Mouse (Mus musculus) testis, adult 2 months (tissue): Measurements from ENCODE around the gene Vmn1r56. TPM values are rescaled to one million over a fixed set of nuclear protein-coding genes. Genes with fewer than 3 reads are reported as not detected.
"Not testable (repeated sequence)": the region's sequence is repeated elsewhere in the genome, so short reads cannot be mapped to it uniquely, and the experiment has no call there.

Experiments used
- H3K27ac ChIP-seq: fragments of 200-500 bp; 2 replicates; pipeline ENCODE4 v1.5.1; 2012; ENCODE audit warnings: low read depth, low read length; ENCODE audit not compliant: control insufficient read depth, insufficient read depth
- H3K27me3 ChIP-seq: fragments of 200-500 bp; 2 replicates; pipeline ENCODE4 v1.6.1; 2012; ENCODE audit warnings: mild to moderate bottlenecking, low read length, moderate library complexity; ENCODE audit not compliant: control insufficient read depth, insufficient read depth
- H3K36me3 ChIP-seq: fragments of 200-500 bp; 2 replicates; pipeline ENCODE4 v1.6.1; 2012; ENCODE audit warnings: mild to moderate bottlenecking, low read length; ENCODE audit not compliant: control insufficient read depth, insufficient read depth
- H3K4me1 ChIP-seq: fragments of 200-500 bp; 2 replicates; pipeline ENCODE4 v1.6.1; 2012; ENCODE audit warnings: low read length; ENCODE audit not compliant: control insufficient read depth, insufficient read depth
- H3K4me3 ChIP-seq: fragments of 200-500 bp; 2 replicates; pipeline ENCODE4 v1.5.1; 2012; ENCODE audit warnings: low read depth, mild to moderate bottlenecking, low read length, moderate library complexity, mixed read lengths; ENCODE audit not compliant: control insufficient read depth
- polyA plus RNA-seq: library from polyadenylated mRNA; depleted of rRNA; stranded (reverse); fragments of >200 nt; gene quantifications from 2 replicates; pipeline ENCODE4 v1.2.3, GENCODE M21; 2012; rRNA removed

Vmn1r56 gene
- not detected in 2 replicates for polyA plus RNA-seq

DNA sequence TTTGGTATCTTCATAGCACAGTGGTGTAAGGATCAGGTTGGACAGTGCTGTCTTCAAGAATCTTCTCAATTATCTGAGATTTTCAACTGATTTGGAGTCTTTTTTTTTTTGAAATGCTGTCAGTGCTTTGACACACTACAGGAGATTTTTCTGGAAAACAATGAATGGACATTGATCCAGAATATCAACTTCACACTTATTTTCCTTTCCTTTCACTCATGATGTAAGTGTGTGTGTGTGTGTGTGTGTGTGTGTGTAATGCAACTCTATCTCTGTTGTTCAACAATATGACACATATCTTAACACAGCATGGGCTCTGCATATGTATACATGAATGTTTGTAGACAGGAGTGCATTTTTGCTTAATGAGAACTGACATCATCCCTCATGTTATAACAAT is at the start of gene Vmn1r56:
Gene Vmn1r56, minus strand, starts transcription at position 101 of the 400 bp plus-strand sequence.
- not testable (repeated sequence) for H3K27me3 ChIP-seq, H3K36me3 ChIP-seq, H3K27ac ChIP-seq, H3K4me1 ChIP-seq, H3K4me3 ChIP-seq

- H3K4me1 ChIP-seq, H3K27ac ChIP-seq, H3K27me3 ChIP-seq, H3K36me3 ChIP-seq, H3K4me3 ChIP-seq: not testable (repeated sequence)
Measured at GRCm38 (mm10) chr7:5218193-5218592, 21.6 kb upstream of the Vmn1r56 start, which contains the start of gene Vmn1r57. Vmn1r57 (plus strand) TSS chr7:5218493.

DNA sequence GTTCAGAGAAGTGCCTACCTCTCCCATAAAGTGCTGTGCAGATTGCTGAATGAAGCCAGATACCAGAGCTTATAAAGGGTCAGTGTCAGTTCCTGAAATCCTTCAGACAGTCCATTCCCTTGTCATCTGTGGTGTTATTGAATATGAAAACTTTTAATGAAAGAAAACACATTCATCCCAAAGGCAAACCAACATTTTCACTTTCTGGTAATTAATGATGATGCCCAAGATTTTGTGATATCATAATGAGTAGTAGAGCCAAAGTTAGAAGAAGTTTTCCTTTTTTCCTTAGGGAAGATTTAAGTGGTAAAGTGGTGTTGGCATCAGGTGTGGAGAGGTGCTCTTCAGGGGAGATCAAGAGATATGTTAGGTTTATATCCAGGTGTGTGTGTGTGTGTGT is 47.0 kb downstream of the Vmn1r56 start, which contains the start of gene Vmn1r55:
Gene Vmn1r55, minus strand, starts transcription at position 101 of the 400 bp plus-strand sequence.
- not testable (repeated sequence) for H3K27ac ChIP-seq, H3K4me3 ChIP-seq, H3K27me3 ChIP-seq, H3K36me3 ChIP-seq, H3K4me1 ChIP-seq

Other genes with a start within 250 kb of the Vmn1r56 start
- 0.04 and 0.17 TPM in 2 replicates for gene Sbk2, start 232.3 kb downstream of the Vmn1r56 start, polyA plus RNA-seq
- 0.23 and 0.27 TPM in 2 replicates for gene Sbk3, start 225.6 kb downstream of the Vmn1r56 start, polyA plus RNA-seq
- 7.6 and 9.1 TPM in 2 replicates for gene Zfp579, start 200.6 kb downstream of the Vmn1r56 start, polyA plus RNA-seq
- 11.2 and 12.5 TPM in 2 replicates for gene Zfp524, start 182.3 kb downstream of the Vmn1r56 start, polyA plus RNA-seq
- gene Fiz1, start 182.1 kb downstream of the Vmn1r56 start, polyA plus RNA-seq, result 36.1 and 37.2 TPM in 2 replicates
- gene Gm44973, start 181.3 kb downstream of the Vmn1r56 start, polyA plus RNA-seq, result not detected in 2 replicates
- gene Zfp865, start 176.4 kb downstream of the Vmn1r56 start, polyA plus RNA-seq, result 18.3 and 18.7 TPM in 2 replicates
- gene Ccdc106, start 176.2 kb downstream of the Vmn1r56 start, polyA plus RNA-seq, result 7.9 and 9.2 TPM in 2 replicates
- not detected in 2 replicates for gene 4632433K11Rik, start 162.6 kb downstream of the Vmn1r56 start, polyA plus RNA-seq
- gene Zfp784, start 158.3 kb downstream of the Vmn1r56 start, polyA plus RNA-seq, result 4.3 and 5.2 TPM in 2 replicates
- 9.4 and 11.1 TPM in 2 replicates for gene Zfp580, start 145.2 kb downstream of the Vmn1r56 start, polyA plus RNA-seq
- gene U2af2, start 134.6 kb downstream of the Vmn1r56 start, polyA plus RNA-seq, result 85.7 and 88.5 TPM in 2 replicates
- gene Epn1, start 116.5 kb downstream of the Vmn1r56 start, polyA plus RNA-seq, result 91.7 and 103 TPM in 2 replicates
- gene Rfpl4, start 79.8 kb downstream of the Vmn1r56 start, polyA plus RNA-seq, result 0.07 TPM in 1 of 2 replicates, not detected in the other
- 142 and 148 TPM in 2 replicates for gene Rasl2-9, start 70.8 kb downstream of the Vmn1r56 start, polyA plus RNA-seq
- not detected in 2 replicates for gene Vmn1r55, start 47.1 kb downstream of the Vmn1r56 start, polyA plus RNA-seq
- gene Vmn1r57, start 21.7 kb upstream of the Vmn1r56 start, polyA plus RNA-seq, result not detected in 2 replicates
- not detected in 2 replicates for gene Gm5065, start 153.8 kb upstream of the Vmn1r56 start, polyA plus RNA-seq
- not detected in 2 replicates for gene Nlrp2, start 154.3 kb upstream of the Vmn1r56 start, polyA plus RNA-seq
- gene Vmn1r58, start 216.6 kb upstream of the Vmn1r56 start, polyA plus RNA-seq, result not detected in 2 replicates